Mouse (Mus musculus): ENCODE results near the gene Tspan31.

- TF ChIP-seq CTCF (IDR thresholded peaks at IDR 0.05; ENCODE audit: low read depth), result no peak
- TF ChIP-seq EP300 (IDR thresholded peaks at IDR 0.05; ENCODE audit: low read depth), result no peak
Observed at GRCm38 (mm10) chr10:127101151-127101550, 31.1 kb upstream of the Tspan31 start.

Measured in liver, postnatal 0 days (tissue).